Mouse (Mus musculus): ENCODE results near the gene Cfl1.
A peak's percentile ranks its signal among the peaks of the same experiment; 100 is the strongest.
"Not testable (repeated sequence)": the region's sequence is repeated elsewhere in the genome, so short reads cannot be mapped to it uniquely, and the experiment has no call there.

The Cfl1 gene

DNA sequence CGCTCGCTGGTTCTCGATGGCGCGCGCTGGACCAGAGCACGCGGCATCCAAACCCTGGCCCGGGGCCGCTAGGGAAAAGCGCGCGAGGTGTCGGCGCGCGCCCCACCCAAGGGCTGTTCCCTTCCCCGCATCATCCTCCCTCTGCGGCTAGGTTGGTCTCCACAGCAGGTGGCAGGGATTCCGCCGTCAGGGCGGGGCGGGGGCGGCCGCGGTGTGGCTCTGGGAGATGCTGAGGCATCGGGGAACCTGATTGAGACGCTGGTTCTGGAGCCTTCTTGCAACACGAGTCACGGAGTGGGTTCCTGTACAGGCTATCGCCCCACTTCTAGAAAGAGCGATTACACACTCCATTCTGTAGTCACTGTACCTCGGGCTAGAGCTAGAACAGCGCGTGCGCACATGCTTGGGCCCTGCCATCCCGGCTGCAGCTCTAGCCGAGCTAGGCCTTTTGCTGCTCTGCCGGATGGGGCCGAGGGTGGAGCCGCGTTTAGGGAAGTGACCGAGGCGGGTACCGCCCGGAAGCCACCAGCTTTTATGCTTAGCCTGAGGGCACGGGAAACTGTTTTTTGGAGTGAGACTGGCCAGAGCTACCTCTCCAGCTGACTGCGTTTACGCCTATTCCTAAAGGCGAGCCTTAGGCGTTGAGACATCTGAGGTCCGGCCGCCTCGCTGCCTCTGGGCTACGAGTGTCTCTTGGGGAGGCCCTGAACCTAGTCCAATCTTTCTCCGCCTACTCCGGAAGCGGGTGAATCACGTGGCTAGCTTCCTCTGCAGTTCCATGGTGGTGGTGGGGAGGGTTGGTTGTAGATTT lies 848 bp downstream of the Cfl1 start:
- peak; percentile 88 for DNase-seq

- no peak for DNase-seq
These were observed 2.4 kb downstream of the Cfl1 start for GRCm38 (mm10) chr19:5492641-5493040.

DNA sequence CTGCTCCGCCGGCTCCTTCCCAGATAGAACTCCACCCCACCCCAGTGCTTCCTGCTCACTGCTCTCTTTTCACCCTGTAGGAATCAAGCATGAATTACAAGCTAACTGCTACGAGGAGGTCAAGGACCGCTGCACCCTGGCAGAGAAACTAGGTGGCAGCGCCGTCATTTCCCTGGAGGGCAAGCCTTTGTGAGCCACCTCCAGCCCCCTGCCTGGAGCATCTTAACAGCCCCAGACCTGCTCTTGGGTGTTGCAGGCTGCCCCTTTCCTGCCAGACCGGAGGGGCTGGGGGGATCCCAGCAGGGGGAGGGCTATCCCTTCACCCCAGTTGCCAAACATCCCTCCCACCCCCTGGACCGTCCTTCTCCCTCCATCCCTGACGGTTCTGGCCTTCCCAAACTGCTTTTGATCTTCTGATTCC lies 3.1 kb downstream of the Cfl1 start:
- not testable (repeated sequence) for DNase-seq

DNA sequence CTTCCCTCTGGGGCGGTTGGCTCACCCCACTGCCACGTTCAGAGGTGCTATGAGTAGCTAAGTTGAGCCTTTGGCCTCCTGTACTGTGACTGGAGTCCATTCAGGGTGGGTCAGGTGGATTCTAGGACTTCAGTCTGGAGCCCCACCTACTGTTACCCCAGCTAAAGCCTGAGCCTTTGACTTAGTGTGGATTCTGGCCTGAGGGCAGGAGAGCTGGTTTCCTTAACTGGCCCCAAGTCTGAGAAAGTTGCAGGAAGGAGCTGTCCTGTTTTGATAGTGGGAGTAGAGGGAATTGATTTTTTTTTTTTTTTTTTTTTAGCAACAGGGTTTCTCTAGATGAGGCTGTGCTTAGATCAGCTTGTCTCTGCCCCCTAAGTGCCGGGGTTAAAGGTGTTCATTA lies 4.1 kb downstream of the Cfl1 start:
- peak; percentile 68 for DNase-seq

DNA sequence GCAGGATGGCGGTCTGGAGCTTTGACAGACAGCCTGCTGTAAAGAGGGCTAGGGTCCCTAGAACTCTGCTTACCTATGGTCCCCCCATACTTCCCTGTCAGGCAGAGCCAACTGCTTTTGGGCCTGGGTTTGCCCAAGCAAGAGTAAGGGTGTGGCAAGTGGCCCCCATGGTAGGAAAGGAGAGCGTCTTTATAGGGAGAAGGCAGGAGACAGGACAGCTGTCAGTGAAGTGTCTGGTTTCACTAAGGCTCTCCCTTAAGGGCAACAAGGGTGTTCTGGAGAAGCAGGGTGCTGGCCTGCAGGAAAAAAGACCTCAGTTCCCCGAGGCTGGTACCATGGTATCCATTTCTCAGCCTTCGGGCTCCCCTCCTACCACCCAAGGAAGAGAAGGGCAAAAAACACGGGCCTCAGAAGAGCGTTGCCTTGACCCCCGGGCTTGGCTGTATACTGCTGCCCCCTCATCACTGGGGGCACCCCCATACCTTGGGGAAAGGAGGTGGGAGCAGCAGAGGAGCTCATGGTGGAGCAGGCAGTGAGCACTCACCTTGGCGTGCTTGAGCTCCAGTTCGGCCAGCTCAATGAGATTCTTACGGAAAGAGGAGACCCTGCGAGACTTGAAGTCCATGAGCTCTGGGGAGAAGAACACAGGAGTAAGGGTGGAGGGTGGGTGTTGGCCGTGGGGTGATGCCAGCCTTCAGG lies 5.2 kb downstream of the Cfl1 start:
- no peak for DNase-seq

GRCm38 (mm10) chr19:5496052-5496370 lies 5.8 kb downstream of the Cfl1 start:
- no peak for DNase-seq

- DNase-seq = no peak
These were observed 10.1 kb downstream of the Cfl1 start for GRCm38 (mm10) chr19:5500330-5500875.

DNA sequence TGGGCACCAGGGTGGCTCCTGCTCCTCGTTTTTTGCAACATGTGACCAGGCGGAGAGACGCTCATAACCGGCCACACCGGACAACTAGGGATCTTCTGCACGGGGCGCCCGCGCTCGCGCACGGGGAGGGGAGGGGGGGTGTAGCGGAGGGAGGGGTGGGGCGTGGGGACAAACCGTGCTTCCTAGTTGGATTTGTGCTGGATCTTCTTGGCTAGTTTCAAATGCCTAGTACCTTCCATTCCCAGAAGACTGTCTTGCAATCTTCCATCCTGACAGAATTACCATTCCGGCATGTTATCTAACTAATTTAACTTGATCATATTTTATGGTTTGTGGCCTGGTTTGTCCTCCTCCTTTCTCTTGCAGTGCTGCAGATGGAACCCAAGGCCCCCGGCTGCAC lies 13.4 kb downstream of the Cfl1 start, which contains the start of gene 1700020D05Rik:
1700020D05Rik (minus strand) TSS at position 101 of the 400 bp plus-strand sequence.
- no peak for DNase-seq

DNA sequence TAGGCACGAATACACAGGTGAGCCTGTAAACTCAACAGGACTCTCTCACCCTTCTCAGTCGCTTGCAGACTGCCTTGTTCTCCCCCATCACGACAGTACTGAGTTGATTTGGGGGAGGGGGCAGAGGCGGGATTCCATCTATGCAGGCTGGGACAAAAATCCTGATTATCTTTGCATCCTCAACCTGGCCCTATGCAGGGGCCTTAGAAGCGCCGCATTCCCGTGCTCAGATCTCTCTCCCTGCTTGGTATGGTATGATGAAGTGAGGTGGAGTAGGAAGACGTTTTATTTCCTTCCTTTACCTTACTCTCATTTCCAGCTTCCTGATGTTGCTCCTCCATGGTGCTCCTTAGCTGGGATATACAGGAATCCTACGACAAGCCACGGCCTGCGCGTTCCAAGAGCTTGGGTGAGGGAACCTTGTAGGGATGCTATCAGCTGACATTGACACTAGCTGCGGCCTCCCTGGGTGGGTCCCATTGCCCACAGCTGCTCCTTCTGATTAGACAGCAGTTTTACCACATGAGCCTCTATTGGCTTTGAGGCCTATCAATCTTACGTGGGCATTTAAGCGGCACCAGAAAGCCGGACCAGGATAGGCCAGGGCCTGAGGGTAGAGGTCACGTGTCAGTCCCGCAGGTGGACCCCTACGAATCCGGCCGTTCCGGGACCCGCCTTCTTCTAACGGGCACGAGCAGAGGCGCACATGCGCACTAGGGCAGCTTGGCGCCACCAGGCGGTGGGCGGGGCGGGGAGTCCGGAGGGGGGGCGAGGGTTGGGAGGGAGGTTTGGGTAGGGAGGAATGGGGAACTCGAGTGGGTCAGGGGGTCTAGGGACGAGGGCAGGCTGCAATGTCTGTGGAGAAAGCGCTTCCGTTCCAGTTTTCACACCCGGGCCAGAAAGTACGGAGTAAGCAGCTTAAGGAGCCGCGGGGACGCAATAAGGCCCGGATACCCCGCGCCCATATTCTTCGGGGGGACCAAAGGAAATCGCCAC lies 20.1 kb downstream of the Cfl1 start, which contains the start of gene Snx32:
Snx32 (minus strand) TSS at position 508 of the 996 bp plus-strand sequence.
- peak; percentile 99 for DNase-seq

GRCm38 (mm10) chr19:5511074-5511632 lies 20.9 kb downstream of the Cfl1 start:
- no peak for DNase-seq

- no peak for DNase-seq
These were observed 22.1 kb downstream of the Cfl1 start for GRCm38 (mm10) chr19:5512091-5513004.

GRCm38 (mm10) chr19:5513005-5513349 lies 22.7 kb downstream of the Cfl1 start:
- DNase-seq = no peak

GRCm38 (mm10) chr19:5515840-5516777 lies 25.9 kb downstream of the Cfl1 start:
- DNase-seq = no peak

DNA sequence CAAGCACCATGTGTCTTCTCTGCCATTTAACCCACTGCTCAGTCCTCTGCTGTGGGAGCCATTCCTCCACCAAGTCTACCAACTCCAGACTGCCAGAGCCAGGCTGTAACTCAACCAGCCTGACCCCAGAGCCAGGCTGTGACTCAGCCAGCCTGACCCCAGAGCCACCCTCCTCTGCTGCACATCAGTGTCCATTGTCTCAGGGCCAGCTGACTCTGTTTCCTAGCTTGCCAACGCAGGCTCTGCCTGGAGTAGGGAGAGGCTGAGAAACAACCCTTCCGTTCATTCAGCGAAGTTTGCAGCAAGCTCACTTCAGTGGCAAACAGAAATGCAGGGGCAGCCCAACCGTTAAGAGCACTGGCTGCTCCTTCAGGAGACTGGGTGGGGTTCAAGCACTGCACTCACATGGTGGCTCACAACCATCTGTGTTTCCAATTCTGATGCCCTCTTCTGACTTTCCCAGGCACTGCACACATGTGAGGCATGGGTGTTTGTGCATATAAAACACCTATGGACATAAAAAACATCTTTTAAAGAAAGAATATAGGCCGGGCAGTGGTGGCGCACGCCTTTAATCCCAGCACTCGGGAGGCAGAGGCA lies 26.8 kb downstream of the Cfl1 start:
- no peak for DNase-seq

DNA sequence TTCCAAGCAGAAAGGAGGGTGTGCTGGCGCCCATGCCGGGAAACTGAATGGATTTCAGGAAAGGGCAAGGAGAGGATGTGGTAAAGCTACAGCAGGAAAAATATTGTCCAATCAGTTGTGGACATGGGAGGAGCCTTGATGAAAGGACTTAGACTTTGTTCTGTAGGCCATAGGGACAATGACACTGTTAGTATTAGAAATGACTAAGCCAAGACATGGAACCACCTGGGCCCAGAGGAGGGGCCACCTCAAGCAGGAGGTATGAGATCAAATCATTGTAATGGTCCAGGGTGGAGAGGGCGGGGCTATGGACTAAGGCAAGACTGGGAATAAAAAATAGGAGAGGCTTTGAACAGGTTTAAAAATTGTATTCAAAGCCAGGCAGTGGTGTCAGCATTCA lies 28.5 kb downstream of the Cfl1 start:
- no peak for DNase-seq

GRCm38 (mm10) chr19:5525204-5525603 lies 34.9 kb downstream of the Cfl1 start:
- DNase-seq = no peak

GRCm38 (mm10) chr19:5529325-5530137 lies 39.3 kb downstream of the Cfl1 start:
- peak; percentile 96 for DNase-seq

DNA sequence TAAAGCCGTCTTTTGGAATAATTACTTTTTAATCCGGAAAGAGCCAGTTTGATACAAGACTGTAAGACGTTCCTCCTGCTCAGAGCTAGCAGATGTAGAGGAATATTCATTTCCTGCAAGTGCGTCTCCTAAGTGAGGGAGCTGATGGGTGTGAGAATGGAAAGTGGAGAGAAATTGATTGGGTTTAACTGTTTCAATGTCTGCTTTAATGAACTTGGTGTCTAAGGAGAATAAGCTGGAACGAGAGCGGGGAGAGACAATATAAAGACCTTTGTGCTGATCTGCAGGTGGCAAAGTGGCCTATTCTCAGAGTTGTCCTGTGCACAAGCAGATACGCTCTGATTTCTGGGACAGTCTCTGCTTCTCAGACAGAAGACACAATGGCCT lies 39.9 kb downstream of the Cfl1 start:
- no peak for DNase-seq

- DNase-seq = no peak
These were observed 42.3 kb downstream of the Cfl1 start for GRCm38 (mm10) chr19:5532520-5532919.
